In the genomic region with DNA sequence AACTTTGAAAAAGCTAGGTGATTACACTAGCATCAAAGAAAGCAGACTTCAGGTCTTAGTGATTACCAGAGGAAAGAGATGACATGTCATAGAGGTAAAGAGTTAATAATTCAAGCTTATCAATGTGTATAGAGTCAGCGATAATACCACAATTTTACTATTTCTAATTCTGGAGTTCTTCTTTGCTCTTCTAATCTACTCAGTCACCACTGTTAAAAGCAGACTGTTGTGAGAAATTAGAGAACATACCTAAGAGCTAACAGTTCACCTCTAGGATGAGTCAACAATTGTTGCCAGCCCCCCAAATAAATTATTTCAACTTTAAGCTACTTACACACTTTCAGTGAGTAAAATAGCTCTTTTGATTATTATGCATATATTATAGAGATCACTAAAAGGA, we compare ENCODE assay signal across 35 mouse cellular contexts.
"Had no signal": no experiment of that assay in that cellular context is flagged by ENCODE, and none has a peak within 500 bp of the region (broad histone marks: within the 10 kb centered on the region; RNA-seq: fewer than 3 reads in every experiment).

No protein-coding gene starts in this region.

- H3K36me3 ChIP-seq: heart, embryonic 10.5 days; heart, embryonic 12.5 days; heart, embryonic 13.5 days; heart, embryonic 15.5 days; hindbrain, embryonic 10.5 days; hindbrain, embryonic 12.5 days; hindbrain, embryonic 13.5 days; hindbrain, embryonic 15.5 days; intestine, embryonic 15.5 days; kidney, embryonic 15.5 days had no signal

- H3K9ac ChIP-seq: heart, embryonic 12.5 days; heart, embryonic 13.5 days; heart, embryonic 15.5 days; hindbrain, embryonic 12.5 days; hindbrain, embryonic 13.5 days; hindbrain, embryonic 14.5 days; hindbrain, embryonic 15.5 days; intestine, embryonic 15.5 days; kidney, embryonic 15.5 days had no signal

- DNase-seq: heart, postnatal 10 days; heart, postnatal 14 days; heart, postnatal 36 days; heart, postnatal 4 days; kidney, adult 11 months; kidney, adult 18-20 months; kidney, adult 2 months; kidney, adult 8-10 months; kidney, adult 9 months; kidney, postnatal 10 days; kidney, postnatal 14 days; kidney, postnatal 25 days; kidney, postnatal 36 days; kidney, postnatal 4 days; layer of hippocampus, adult 9-11 months; layer of hippocampus, postnatal 36 days had no signal

- H3K4me3 ChIP-seq: heart, embryonic 10.5 days; heart, embryonic 12.5 days; heart, embryonic 13.5 days; heart, embryonic 15.5 days; hindbrain, embryonic 10.5 days; hindbrain, embryonic 12.5 days; hindbrain, embryonic 13.5 days; hindbrain, embryonic 15.5 days; intestine, embryonic 15.5 days; kidney, embryonic 15.5 days; layer of hippocampus, adult 2 months had no signal

- H3K27me3 ChIP-seq: heart, embryonic 12.5 days; heart, embryonic 13.5 days; heart, embryonic 15.5 days; hindbrain, embryonic 12.5 days; hindbrain, embryonic 13.5 days; hindbrain, embryonic 15.5 days; intestine, embryonic 15.5 days; kidney, embryonic 15.5 days had no signal

- H3K9me3 ChIP-seq: heart, embryonic 10.5 days; heart, embryonic 12.5 days; heart, embryonic 13.5 days; heart, embryonic 15.5 days; hindbrain, embryonic 10.5 days; hindbrain, embryonic 12.5 days; hindbrain, embryonic 13.5 days; hindbrain, embryonic 15.5 days; intestine, embryonic 15.5 days; kidney, embryonic 15.5 days had no signal

- H3K4me1 ChIP-seq: heart, embryonic 10.5 days; heart, embryonic 12.5 days; heart, embryonic 13.5 days; heart, embryonic 15.5 days; hindbrain, embryonic 10.5 days; hindbrain, embryonic 12.5 days; hindbrain, embryonic 13.5 days; hindbrain, embryonic 15.5 days; intestine, embryonic 15.5 days; kidney, embryonic 15.5 days had no signal

- H3K4me2 ChIP-seq: heart, embryonic 11.5 days; heart, embryonic 12.5 days; heart, embryonic 13.5 days; heart, embryonic 15.5 days; hindbrain, embryonic 12.5 days; hindbrain, embryonic 13.5 days; hindbrain, embryonic 14.5 days; hindbrain, embryonic 15.5 days; intestine, embryonic 15.5 days; kidney, embryonic 15.5 days had no signal

- H3K27ac ChIP-seq: heart, embryonic 10.5 days; heart, embryonic 13.5 days; heart, embryonic 15.5 days; hindbrain, embryonic 10.5 days; hindbrain, embryonic 12.5 days; hindbrain, embryonic 13.5 days; hindbrain, embryonic 14.5 days; hindbrain, embryonic 15.5 days; hindbrain, postnatal 0 days; intestine, embryonic 15.5 days; kidney, embryonic 15.5 days; kidney, postnatal 0 days; layer of hippocampus, adult 2 months had no signal

- ATAC-seq: hindbrain, embryonic 16.5 days; hindbrain, postnatal 0 days; inflammation-experienced regulatory T-cells, adult 6 months; intestine, embryonic 15.5 days; intestine, embryonic 16.5 days; intestine, postnatal 0 days had no signal
